Mouse (Mus musculus): Measurements from ENCODE around the gene Nfyb. TPM values are rescaled to one million over a fixed set of nuclear protein-coding genes. Genes with fewer than 3 reads are reported as not detected.

The Nfyb gene
- polyA plus RNA-seq, 1 experiment, result 40.3 TPM

GRCm38 (mm10) chr10:82804396-82804795, 40.5 kb upstream of the Nfyb start:
- TF ChIP-seq CTCF (IDR thresholded peaks at IDR 0.05; ENCODE audit: control insufficient read depth, insufficient read depth, low read length), result no peak
- no peak for TF ChIP-seq POLR2A (IDR thresholded peaks at IDR 0.05; ENCODE audit: borderline replicate concordance, control insufficient read depth, low read depth, low read length)
- 62% methylated on average over 3 of the region's 3 CpGs for WGBS
- Histone ChIP-seq H3K4me3 (replicated peaks; ENCODE audit: control insufficient read depth, low read depth, low read length) (no peak overlapping the region), H3K4me1 (ENCODE audit: control insufficient read depth, insufficient read depth, low read length) (no peaks in the 10 kb centered on the region), H3K27ac (ENCODE audit: control insufficient read depth, insufficient read depth, low read depth, low read length, poor library complexity) (no peak overlapping the region)

- WGBS, result 78% methylated on average over 5 of the region's 5 CpGs
These were observed 36.1 kb upstream of the Nfyb start for GRCm38 (mm10) chr10:82800094-82800493.

GRCm38 (mm10) chr10:82798312-82798933, 34.5 kb upstream of the Nfyb start:
- H3K27ac ChIP-seq (ENCODE audit: control insufficient read depth, insufficient read depth, low read depth, low read length, poor library complexity), result no peak overlapping the region
- 51% methylated on average over 11 of the region's 11 CpGs for WGBS
- H3K4me1 ChIP-seq (ENCODE audit: control insufficient read depth, insufficient read depth, low read length), result peaks cover 4% of the 10 kb centered on the region
- H3K4me3 ChIP-seq (replicated peaks; ENCODE audit: control insufficient read depth, low read depth, low read length), result no peak overlapping the region
- TF ChIP-seq POLR2A (IDR thresholded peaks at IDR 0.05; ENCODE audit: borderline replicate concordance, control insufficient read depth, low read depth, low read length), result no peak
- TF ChIP-seq CTCF (IDR thresholded peaks at IDR 0.05; ENCODE audit: control insufficient read depth, insufficient read depth, low read length), result no peak

More at GRCm38 (mm10) chr10:82800094-82800493, 36.1 kb upstream of the Nfyb start:
- Histone ChIP-seq H3K27ac (ENCODE audit: control insufficient read depth, insufficient read depth, low read depth, low read length, poor library complexity) (no peak overlapping the region), H3K4me3 (replicated peaks; ENCODE audit: control insufficient read depth, low read depth, low read length) (no peak overlapping the region), H3K4me1 (ENCODE audit: control insufficient read depth, insufficient read depth, low read length) (peaks cover 4% of the 10 kb centered on the region)
- no peak for TF ChIP-seq POLR2A (IDR thresholded peaks at IDR 0.05; ENCODE audit: borderline replicate concordance, control insufficient read depth, low read depth, low read length)
- no peak for TF ChIP-seq CTCF (IDR thresholded peaks at IDR 0.05; ENCODE audit: control insufficient read depth, insufficient read depth, low read length)

- H3K4me3 ChIP-seq (replicated peaks; ENCODE audit: control insufficient read depth, low read depth, low read length), result no peak overlapping the region
- no peak overlapping the region for H3K27ac ChIP-seq (ENCODE audit: control insufficient read depth, insufficient read depth, low read depth, low read length, poor library complexity)
- no peak for TF ChIP-seq CTCF (IDR thresholded peaks at IDR 0.05; ENCODE audit: control insufficient read depth, insufficient read depth, low read length)
- TF ChIP-seq POLR2A (IDR thresholded peaks at IDR 0.05; ENCODE audit: borderline replicate concordance, control insufficient read depth, low read depth, low read length), result no peak
- WGBS, result 39% methylated on average over 4 of the region's 4 CpGs
- peaks cover 4% of the 10 kb centered on the region for H3K4me1 ChIP-seq (ENCODE audit: control insufficient read depth, insufficient read depth, low read length)
These were observed 33.2 kb upstream of the Nfyb start for GRCm38 (mm10) chr10:82797119-82797491.

GRCm38 (mm10) chr10:82796471-82797118, 32.7 kb upstream of the Nfyb start:
- Histone ChIP-seq H3K27ac (ENCODE audit: control insufficient read depth, insufficient read depth, low read depth, low read length, poor library complexity) (no peak overlapping the region), H3K4me3 (replicated peaks; ENCODE audit: control insufficient read depth, low read depth, low read length) (no peak overlapping the region)
- 4% methylated on average over 12 of the region's 12 CpGs for WGBS

GRCm38 (mm10) chr10:82795767-82796166, 31.8 kb upstream of the Nfyb start:
- Histone ChIP-seq H3K4me3 (replicated peaks; ENCODE audit: control insufficient read depth, low read depth, low read length) (no peak overlapping the region), H3K27ac (ENCODE audit: control insufficient read depth, insufficient read depth, low read depth, low read length, poor library complexity) (no peak overlapping the region), H3K4me1 (ENCODE audit: control insufficient read depth, insufficient read depth, low read length) (peaks cover 4% of the 10 kb centered on the region)
- TF ChIP-seq CTCF (IDR thresholded peaks at IDR 0.05; ENCODE audit: control insufficient read depth, insufficient read depth, low read length), result no peak
- no peak for TF ChIP-seq POLR2A (IDR thresholded peaks at IDR 0.05; ENCODE audit: borderline replicate concordance, control insufficient read depth, low read depth, low read length)
- WGBS, result 28% methylated on average over 8 of the region's 8 CpGs

More at GRCm38 (mm10) chr10:82796471-82797118, 32.7 kb upstream of the Nfyb start:
- TF ChIP-seq CTCF (IDR thresholded peaks at IDR 0.05; ENCODE audit: control insufficient read depth, insufficient read depth, low read length) (no peak), POLR2A (IDR thresholded peaks at IDR 0.05; ENCODE audit: borderline replicate concordance, control insufficient read depth, low read depth, low read length) (no peak)
- peaks cover 4% of the 10 kb centered on the region for H3K4me1 ChIP-seq (ENCODE audit: control insufficient read depth, insufficient read depth, low read length)

GRCm38 (mm10) chr10:82795071-82795731, 31.3 kb upstream of the Nfyb start:
- no peak for TF ChIP-seq POLR2A (IDR thresholded peaks at IDR 0.05; ENCODE audit: borderline replicate concordance, control insufficient read depth, low read depth, low read length)
- peak; percentile 29; the same call in 1 of the 2 replicates for TF ChIP-seq CTCF (IDR thresholded peaks at IDR 0.05; ENCODE audit: control insufficient read depth, insufficient read depth, low read length)
- no peak overlapping the region for H3K4me3 ChIP-seq (replicated peaks; ENCODE audit: control insufficient read depth, low read depth, low read length)
- WGBS, result 17% methylated on average over 15 of the region's 15 CpGs

GRCm38 (mm10) chr10:82792311-82792710, 28.4 kb upstream of the Nfyb start:
- no peak for TF ChIP-seq POLR2A (IDR thresholded peaks at IDR 0.05; ENCODE audit: borderline replicate concordance, control insufficient read depth, low read depth, low read length)
- no peak for TF ChIP-seq CTCF (IDR thresholded peaks at IDR 0.05; ENCODE audit: control insufficient read depth, insufficient read depth, low read length)
- 74% methylated on average over 2 of the region's 2 CpGs for WGBS

More at GRCm38 (mm10) chr10:82795071-82795731, 31.3 kb upstream of the Nfyb start:
- H3K4me1 ChIP-seq (ENCODE audit: control insufficient read depth, insufficient read depth, low read length), result peaks cover 4% of the 10 kb centered on the region
- H3K27ac ChIP-seq (ENCODE audit: control insufficient read depth, insufficient read depth, low read depth, low read length, poor library complexity), result no peak overlapping the region

More at GRCm38 (mm10) chr10:82792311-82792710, 28.4 kb upstream of the Nfyb start:
- Histone ChIP-seq H3K27ac (ENCODE audit: control insufficient read depth, insufficient read depth, low read depth, low read length, poor library complexity) (no peak overlapping the region), H3K4me3 (replicated peaks; ENCODE audit: control insufficient read depth, low read depth, low read length) (no peak overlapping the region), H3K4me1 (ENCODE audit: control insufficient read depth, insufficient read depth, low read length) (peaks cover 4% of the 10 kb centered on the region)

All from bone marrow, adult 2 months (tissue).